Mouse (Mus musculus) heart, embryonic 14.5 days (tissue): ENCODE measurements around the gene Ccdc134. TPM values are rescaled to one million over a fixed set of nuclear protein-coding genes. Genes with fewer than 3 reads are reported as not detected.

Experiments
- ATAC-seq: fragments of 200-750 bp; cut with Nextera tagmentation; 2 replicates; pipeline ENCODE4 v1.8.0; 2017; ENCODE audit warnings: low read depth, moderate TSS enrichment; ENCODE audit not compliant: insufficient number of reproducible peaks, insufficient read depth, low FRiP score
- H3K27ac ChIP-seq, 2 experiments: fragments of 200-500 bp in 1 of 2; fragments of 300-500 bp in 1 of 2; sonication (generic) in 1 of 2; replicated peaks in 1 of 2; 2 replicates each; pipeline ENCODE4 v1.5.1; 2012 to 2014; ENCODE audit warnings: low read depth in 2 of 2, low read length in 2 of 2, control low read depth in 1 of 2, mild to moderate bottlenecking in 1 of 2, mixed read lengths in 1 of 2; ENCODE audit not compliant: control insufficient read depth in 1 of 2, insufficient read depth in 1 of 2
- H3K27me3 ChIP-seq: fragments of 300-500 bp; sonication (generic); 2 replicates; pipeline ENCODE4 v1.6.1; 2014; ENCODE audit warnings: mild to moderate bottlenecking, low read length, control low read depth; ENCODE audit not compliant: control insufficient read depth, insufficient read depth
- H3K36me3 ChIP-seq: fragments of 300-500 bp; sonication (generic); 2 replicates; pipeline ENCODE4 v1.6.1; 2014; ENCODE audit warnings: mild to moderate bottlenecking, control low read depth, low read length, mixed read lengths; ENCODE audit not compliant: control insufficient read depth, insufficient read depth
- H3K4me1 ChIP-seq, 2 experiments: fragments of 200-500 bp in 1 of 2; fragments of 300-500 bp in 1 of 2; sonication (generic) in 1 of 2; 2 replicates each; pipeline ENCODE4 v1.6.1; 2012 to 2014; ENCODE audit warnings: low read length in 2 of 2, control low read depth in 1 of 2, mixed read lengths in 1 of 2; ENCODE audit not compliant: control insufficient read depth in 2 of 2, insufficient read depth in 2 of 2
- H3K4me2 ChIP-seq: fragments of 300-500 bp; sonication (generic); 2 replicates; pipeline ENCODE4 v1.6.1; 2014; ENCODE audit warnings: mild to moderate bottlenecking, low read length
- H3K4me3 ChIP-seq, 2 experiments: fragments of 200-500 bp in 1 of 2; fragments of 300-500 bp in 1 of 2; sonication (generic) in 1 of 2; 2 replicates each; pipeline ENCODE4 v1.5.1; 2012 to 2014; ENCODE audit warnings: low read length in 2 of 2, mild to moderate bottlenecking in 2 of 2, control low read depth in 1 of 2, low read depth in 1 of 2, moderate library complexity in 1 of 2; ENCODE audit not compliant: control insufficient read depth in 1 of 2, insufficient read depth in 1 of 2
- H3K9ac ChIP-seq: fragments of 300-500 bp; sonication (generic); 2 replicates; pipeline ENCODE4 v1.6.1; 2014; ENCODE audit warnings: mild to moderate bottlenecking, low read length
- H3K9me3 ChIP-seq: fragments of 300-500 bp; sonication (generic); 2 replicates; pipeline ENCODE4 v1.6.1; 2016; ENCODE audit warnings: low read length, control low read depth; ENCODE audit not compliant: control insufficient read depth
- WGBS: fragments of 180-500 bp; shearing (Covaris S2); extraction: QIAGEN DNeasy Blood & Tissue Kit; methylation state at CpG from one replicate; pipeline ENCODE4 v1.1.7; 2014; 5-methylcytosine and 5-hydroxymethylcytosine counted together
- polyA plus RNA-seq: library from polyadenylated mRNA; unstranded; fragments of >200 nt; fragmentation: Nextera tagmentation; extraction: Ambion mirVana; gene quantifications from 2 replicates; pipeline ENCODE4 v1.2.1, GENCODE M21; 2014

Ccdc134 gene
- polyA plus RNA-seq, 1 experiment from 2014 or later, result 8.5 TPM

- Histone ChIP-seq H3K4me2 (no peak overlapping the region), H3K9ac (no peak overlapping the region; the same call in 1 of the 2 replicates), H3K4me3 (no peak overlapping the region), H3K4me1 (peaks cover 43 to 58% of the 10 kb centered on the region in 2 experiments), H3K27ac (no peak overlapping the region), H3K36me3 (peaks cover 64% of the 10 kb centered on the region), H3K27me3 (peaks cover 3% of the 10 kb centered on the region; the same call in 1 of the 2 replicates), H3K9me3 (no peaks in the 10 kb centered on the region; the same call in 1 of the 2 replicates)
- WGBS, result 76% methylated on average over 10 of the region's 10 CpGs
- no peak for ATAC-seq
These were observed 56.9 kb downstream of the Ccdc134 start for GRCm38 (mm10) chr15:82184656-82185055.

- H3K4me2 ChIP-seq, result peak overlapping the region; percentile 31; the same call in 1 of the 2 replicates
- H3K27ac ChIP-seq, result peak overlapping the region in 1 of 2 experiments; percentile 49; a peak in 2 of 4 replicates
- H3K36me3 ChIP-seq, result peaks cover 62% of the 10 kb centered on the region
- 76% methylated on average over 14 of the region's 14 CpGs for WGBS
- peaks cover 3% of the 10 kb centered on the region; the same call in 1 of the 2 replicates for H3K27me3 ChIP-seq
- no peaks in the 10 kb centered on the region; the same call in 1 of the 2 replicates for H3K9me3 ChIP-seq
- no peak overlapping the region; the same call in 1 of the 2 replicates for H3K9ac ChIP-seq
- ATAC-seq, result no peak
- no peak overlapping the region for H3K4me3 ChIP-seq
- H3K4me1 ChIP-seq, result peaks cover 43 to 54% of the 10 kb centered on the region in 2 experiments
These were observed 57.5 kb downstream of the Ccdc134 start for GRCm38 (mm10) chr15:82185062-82185783.

GRCm38 (mm10) chr15:82186131-82186530, 58.4 kb downstream of the Ccdc134 start:
- Histone ChIP-seq H3K27ac (peak overlapping the region; percentile 30 to 49; a peak in 3 of 4 replicates), H3K4me2 (peak overlapping the region; percentile 31), H3K4me3 (no peak overlapping the region), H3K9me3 (no peaks in the 10 kb centered on the region; the same call in 1 of the 2 replicates), H3K9ac (no peak overlapping the region), H3K27me3 (peaks cover 3% of the 10 kb centered on the region; the same call in 1 of the 2 replicates), H3K4me1 (peaks cover 38 to 45% of the 10 kb centered on the region in 2 experiments), H3K36me3 (peaks cover 61% of the 10 kb centered on the region)
- WGBS, result 15% methylated on average over 14 of the region's 14 CpGs
- peak; percentile 80 for ATAC-seq

GRCm38 (mm10) chr15:82186931-82187330, 59.2 kb downstream of the Ccdc134 start:
- Histone ChIP-seq H3K9me3 (no peaks in the 10 kb centered on the region; the same call in 1 of the 2 replicates), H3K9ac (no peak overlapping the region), H3K4me2 (peak overlapping the region; percentile 31; the same call in 1 of the 2 replicates), H3K36me3 (peaks cover 61% of the 10 kb centered on the region), H3K4me3 (no peak overlapping the region), H3K4me1 (peaks cover 35 to 40% of the 10 kb centered on the region in 2 experiments), H3K27me3 (peaks cover 3% of the 10 kb centered on the region; the same call in 1 of the 2 replicates), H3K27ac (peak overlapping the region; percentile 30 to 49; a peak in 3 of 4 replicates)
- 54% methylated on average over 5 of the region's 5 CpGs for WGBS
- no peak for ATAC-seq

- no peak for ATAC-seq
- H3K9ac ChIP-seq, result no peak overlapping the region
- H3K4me1 ChIP-seq, result peaks cover 35 to 40% of the 10 kb centered on the region in 2 experiments
- H3K4me2 ChIP-seq, result no peak overlapping the region
- peaks cover 3% of the 10 kb centered on the region; the same call in 1 of the 2 replicates for H3K27me3 ChIP-seq
- no peak overlapping the region for H3K4me3 ChIP-seq
- no peak overlapping the region for H3K27ac ChIP-seq
- no peaks in the 10 kb centered on the region; the same call in 1 of the 2 replicates for H3K9me3 ChIP-seq
- WGBS, result 92% methylated on average over 4 of the region's 4 CpGs
- H3K36me3 ChIP-seq, result peaks cover 61% of the 10 kb centered on the region
These were observed 59.7 kb downstream of the Ccdc134 start for GRCm38 (mm10) chr15:82187401-82187800.

- Histone ChIP-seq H3K9me3 (no peaks in the 10 kb centered on the region), H3K4me2 (no peak overlapping the region), H3K4me1 (peaks cover 35 to 43% of the 10 kb centered on the region in 2 experiments), H3K36me3 (peaks cover 61% of the 10 kb centered on the region), H3K27me3 (peaks cover 3% of the 10 kb centered on the region; the same call in 1 of the 2 replicates), H3K9ac (no peak overlapping the region), H3K4me3 (no peak overlapping the region), H3K27ac (no peak overlapping the region)
- no peak for ATAC-seq
- WGBS, result 83% methylated on average over 1 of the region's 1 CpGs
These were observed 60.2 kb downstream of the Ccdc134 start for GRCm38 (mm10) chr15:82187924-82188323.

- H3K27me3 ChIP-seq, result peaks cover 3% of the 10 kb centered on the region; the same call in 1 of the 2 replicates
- H3K4me2 ChIP-seq, result no peak overlapping the region
- H3K9ac ChIP-seq, result no peak overlapping the region
- H3K4me1 ChIP-seq, result peaks cover 30 to 38% of the 10 kb centered on the region in 2 experiments
- no peak overlapping the region for H3K27ac ChIP-seq
- no peaks in the 10 kb centered on the region for H3K9me3 ChIP-seq
- H3K4me3 ChIP-seq, result no peak overlapping the region
- no peak for ATAC-seq
- whole genome bisulfite sequencing, result 90% methylated on average over 10 of the region's 10 CpGs
- peaks cover 61% of the 10 kb centered on the region for H3K36me3 ChIP-seq
These were observed 60.9 kb downstream of the Ccdc134 start for GRCm38 (mm10) chr15:82188481-82189240.
